Mouse (Mus musculus): ENCODE data around the gene Ccdc174. TPM values are rescaled to one million over a fixed set of nuclear protein-coding genes. Genes with fewer than 3 reads are reported as not detected.

Ccdc174 gene
- 38.3 and 38.6 TPM in 2 replicates for polyA plus RNA-seq (2015; fragmentation: Nextera tagmentation; extraction: Ambion mirVana)

- 0 out of 2 replicates have a peak, but pooled peaks have one; percentile 9 for TF ChIP-seq CTCF (IDR thresholded peaks at IDR 0.05; ENCODE audit: low read depth)
- peak; percentile 94 for ATAC-seq (replicated peaks; ENCODE audit: low FRiP score, low read depth)
- WGBS = under 1% methylated on average over 47 of the region's 47 CpGs
Observed at GRCm38 (mm10) chr6:91877885-91878651, at the start of gene Ccdc174. Ccdc174 (plus strand) TSS chr6:91878053.

GRCm38 (mm10) chr6:91832863-91833440, 44.9 kb upstream of the Ccdc174 start:
- H3K4me2 ChIP-seq (ENCODE audit: low read length) = no peak overlapping the region
- TF ChIP-seq CTCF (IDR thresholded peaks at IDR 0.05; ENCODE audit: low read depth) = no peak
- no peaks in the 10 kb centered on the region for H3K9me3 ChIP-seq (replicated peaks; ENCODE audit: low read length)
- no peak overlapping the region for H3K27ac ChIP-seq
- no peaks in the 10 kb centered on the region for H3K4me1 ChIP-seq (replicated peaks; ENCODE audit: insufficient read depth, low read length)
- peak; percentile 15 for DNase-seq (ENCODE audit: low spot score)
- 15% methylated on average over 3 of the region's 3 CpGs for WGBS
- H3K36me3 ChIP-seq (ENCODE audit: insufficient read depth, low read length) = no peaks in the 10 kb centered on the region
- no peaks in the 10 kb centered on the region for H3K27me3 ChIP-seq (ENCODE audit: insufficient read depth, low read length)
- no peak overlapping the region for H3K9ac ChIP-seq (ENCODE audit: low read depth, low read length)
- no peak for ATAC-seq (replicated peaks; ENCODE audit: low FRiP score, low read depth)
- H3K4me3 ChIP-seq (replicated peaks; ENCODE audit: low read depth, low read length) = no peak overlapping the region

More at GRCm38 (mm10) chr6:91877885-91878651, at the start of gene Ccdc174:
- peak within 1 kb of the TSS; percentile 90 for H3K9ac ChIP-seq (ENCODE audit: low read depth, low read length)
- H3K36me3 ChIP-seq (ENCODE audit: insufficient read depth, low read length) = peaks cover 14% of the 10 kb centered on the region; the same call in 1 of the 2 replicates
- DNase-seq (ENCODE audit: low spot score) = peak; percentile 99
- H3K4me3 ChIP-seq (replicated peaks; ENCODE audit: low read depth, low read length) = peak within 1 kb of the TSS; percentile 97
- no peaks in the 10 kb centered on the region for H3K27me3 ChIP-seq (ENCODE audit: insufficient read depth, low read length)
- peak within 1 kb of the TSS; percentile 85 for H3K27ac ChIP-seq
- H3K4me1 ChIP-seq (replicated peaks; ENCODE audit: insufficient read depth, low read length) = no peaks in the 10 kb centered on the region
- H3K4me2 ChIP-seq (ENCODE audit: low read length) = peak within 1 kb of the TSS; percentile 86
- H3K9me3 ChIP-seq (replicated peaks; ENCODE audit: low read length) = no peaks in the 10 kb centered on the region

GRCm38 (mm10) chr6:91839010-91839871, 38.6 kb upstream of the Ccdc174 start:
- Histone ChIP-seq H3K4me3 (replicated peaks; ENCODE audit: low read depth, low read length) (no peak overlapping the region), H3K9me3 (replicated peaks; ENCODE audit: low read length) (no peaks in the 10 kb centered on the region), H3K4me2 (ENCODE audit: low read length) (no peak overlapping the region), H3K27me3 (ENCODE audit: insufficient read depth, low read length) (peaks cover 22% of the 10 kb centered on the region), H3K36me3 (ENCODE audit: insufficient read depth, low read length) (no peaks in the 10 kb centered on the region), H3K27ac (no peak overlapping the region), H3K9ac (ENCODE audit: low read depth, low read length) (no peak overlapping the region), H3K4me1 (replicated peaks; ENCODE audit: insufficient read depth, low read length) (0 out of 2 replicates have a peak, but pooled peaks cover 4% of the 10 kb centered on the region)
- no peak for TF ChIP-seq CTCF (IDR thresholded peaks at IDR 0.05; ENCODE audit: low read depth)
- 0 out of 2 replicates have a peak, but pooled peaks have one; percentile 13 for ATAC-seq (replicated peaks; ENCODE audit: low FRiP score, low read depth)
- WGBS = 16% methylated on average over 23 of the region's 23 CpGs
- peak; percentile 72 for DNase-seq (ENCODE audit: low spot score)

GRCm38 (mm10) chr6:91842897-91843627, 34.8 kb upstream of the Ccdc174 start:
- H3K27me3 ChIP-seq (ENCODE audit: insufficient read depth, low read length) = peaks cover 32% of the 10 kb centered on the region
- DNase-seq (ENCODE audit: low spot score) = no peak
- 3% methylated on average over 46 of the region's 46 CpGs for WGBS
- ATAC-seq (replicated peaks; ENCODE audit: low FRiP score, low read depth) = peak; percentile 21; the same call in 1 of the 2 replicates
- no peaks in the 10 kb centered on the region for H3K9me3 ChIP-seq (replicated peaks; ENCODE audit: low read length)
- H3K9ac ChIP-seq (ENCODE audit: low read depth, low read length) = no peak overlapping the region
- H3K27ac ChIP-seq = no peak overlapping the region
- peak overlapping the region; percentile 42 for H3K4me3 ChIP-seq (replicated peaks; ENCODE audit: low read depth, low read length)
- 0 out of 2 replicates have a peak, but pooled peaks cover 4% of the 10 kb centered on the region for H3K4me1 ChIP-seq (replicated peaks; ENCODE audit: insufficient read depth, low read length)
- no peaks in the 10 kb centered on the region for H3K36me3 ChIP-seq (ENCODE audit: insufficient read depth, low read length)
- no peak; the same call in 1 of the 2 replicates for TF ChIP-seq CTCF (IDR thresholded peaks at IDR 0.05; ENCODE audit: low read depth)
- peak overlapping the region; percentile 77 for H3K4me2 ChIP-seq (ENCODE audit: low read length)

GRCm38 (mm10) chr6:91843628-91844153, 34.2 kb upstream of the Ccdc174 start:
- WGBS = 5% methylated on average over 54 of the region's 69 CpGs
- no peak for TF ChIP-seq CTCF (IDR thresholded peaks at IDR 0.05; ENCODE audit: low read depth)
- no peak overlapping the region for H3K27ac ChIP-seq

More at GRCm38 (mm10) chr6:91843628-91844153, 34.2 kb upstream of the Ccdc174 start:
- Histone ChIP-seq H3K27me3 (ENCODE audit: insufficient read depth, low read length) (peaks cover 32% of the 10 kb centered on the region), H3K4me3 (replicated peaks; ENCODE audit: low read depth, low read length) (peak overlapping the region; percentile 42), H3K9ac (ENCODE audit: low read depth, low read length) (no peak overlapping the region), H3K9me3 (replicated peaks; ENCODE audit: low read length) (no peaks in the 10 kb centered on the region), H3K4me2 (ENCODE audit: low read length) (peak overlapping the region; percentile 77), H3K4me1 (replicated peaks; ENCODE audit: insufficient read depth, low read length) (0 out of 2 replicates have a peak, but pooled peaks cover 4% of the 10 kb centered on the region), H3K36me3 (ENCODE audit: insufficient read depth, low read length) (no peaks in the 10 kb centered on the region)
- ATAC-seq (replicated peaks; ENCODE audit: low FRiP score, low read depth) (no peak), DNase-seq (ENCODE audit: low spot score) (no peak)
